Mouse (Mus musculus) heart, postnatal 0 days (tissue): ENCODE data around the gene Tekt3. TPM values are rescaled to one million over a fixed set of nuclear protein-coding genes. Genes with fewer than 3 reads are reported as not detected.

ENCODE experiments used
- ATAC-seq: fragments of 200-750 bp; cut with Nextera tagmentation; 2 replicates; pipeline ENCODE4 v1.8.0; 2017; ENCODE audit warnings: low read depth, moderate number of reproducible peaks, moderate library complexity; ENCODE audit not compliant: insufficient read depth
- DNase-seq: peaks from one replicate; pipeline ENCODE4 v3.0.0-alpha.2; 2016; ENCODE audit warnings: low spot score
- H3K27ac ChIP-seq: fragments of 300-500 bp; sonication (generic); 2 replicates; pipeline ENCODE4 v1.5.1; 2014; ENCODE audit warnings: low read depth, mild to moderate bottlenecking
- H3K27me3 ChIP-seq: fragments of 300-500 bp; sonication (generic); 2 replicates; pipeline ENCODE4 v1.6.1; 2014; ENCODE audit warnings: low read length, mixed read lengths; ENCODE audit not compliant: control insufficient read depth, insufficient read depth
- H3K36me3 ChIP-seq: fragments of 300-500 bp; sonication (generic); replicated peaks from 2 replicates; pipeline ENCODE4 v1.6.1; 2014; ENCODE audit warnings: low read length, mixed read lengths; ENCODE audit not compliant: control insufficient read depth, insufficient read depth
- H3K4me1 ChIP-seq: fragments of 300-500 bp; sonication (generic); 2 replicates; pipeline ENCODE4 v1.6.1; 2014; ENCODE audit warnings: antibody characterized with exemption; ENCODE audit not compliant: control insufficient read depth, insufficient read depth
- H3K4me2 ChIP-seq: fragments of 300-500 bp; sonication (generic); 2 replicates; pipeline ENCODE4 v1.6.1; 2014; ENCODE audit warnings: low read depth, mild to moderate bottlenecking, low read length, moderate library complexity
- H3K4me3 ChIP-seq: fragments of 300-500 bp; sonication (generic); 2 replicates; pipeline ENCODE4 v1.5.1; 2014; ENCODE audit warnings: low read depth, low read length
- H3K9ac ChIP-seq: fragments of 300-500 bp; sonication (generic); replicated peaks from 2 replicates; pipeline ENCODE4 v1.6.1; 2014; ENCODE audit warnings: low read depth, low read length, mixed read lengths
- H3K9me3 ChIP-seq: fragments of 300-500 bp; sonication (generic); replicated peaks from 2 replicates; pipeline ENCODE4 v1.6.1; 2016; ENCODE audit warnings: low read length; ENCODE audit not compliant: control insufficient read depth
- CTCF ChIP-seq: IDR thresholded peaks from 2 replicates; pipeline ENCODE4 v1.5.1; 2016; ENCODE audit warnings: antibody characterized with exemption, control low read depth, low read depth
- EP300 ChIP-seq: IDR thresholded peaks from 2 replicates; pipeline ENCODE4 v1.6.1; 2016; ENCODE audit warnings: antibody characterized with exemption, low read depth
- WGBS: fragments of 180-500 bp; shearing (Covaris S2); extraction: QIAGEN DNeasy Blood & Tissue Kit; methylation state at CpG from one replicate; pipeline ENCODE4 v1.1.7; 2014; 5-methylcytosine and 5-hydroxymethylcytosine counted together
- polyA plus RNA-seq: library from polyadenylated mRNA; unstranded; fragments of >200 nt; fragmentation: Nextera tagmentation; extraction: Ambion mirVana; gene quantifications from 2 replicates; pipeline ENCODE4 v1.2.1, GENCODE M21; 2015
- total RNA-seq: library from RNA; depleted of rRNA; stranded (reverse); fragments of >200 nt; gene quantifications from 2 replicates; pipeline ENCODE4 v1.2.3, GENCODE M21; 2014; ENCODE audit warnings: low replicate concordance

Tekt3 gene
- total and polyA plus RNA-seq, 2 experiments from 2014 or later, result not detected

DNA sequence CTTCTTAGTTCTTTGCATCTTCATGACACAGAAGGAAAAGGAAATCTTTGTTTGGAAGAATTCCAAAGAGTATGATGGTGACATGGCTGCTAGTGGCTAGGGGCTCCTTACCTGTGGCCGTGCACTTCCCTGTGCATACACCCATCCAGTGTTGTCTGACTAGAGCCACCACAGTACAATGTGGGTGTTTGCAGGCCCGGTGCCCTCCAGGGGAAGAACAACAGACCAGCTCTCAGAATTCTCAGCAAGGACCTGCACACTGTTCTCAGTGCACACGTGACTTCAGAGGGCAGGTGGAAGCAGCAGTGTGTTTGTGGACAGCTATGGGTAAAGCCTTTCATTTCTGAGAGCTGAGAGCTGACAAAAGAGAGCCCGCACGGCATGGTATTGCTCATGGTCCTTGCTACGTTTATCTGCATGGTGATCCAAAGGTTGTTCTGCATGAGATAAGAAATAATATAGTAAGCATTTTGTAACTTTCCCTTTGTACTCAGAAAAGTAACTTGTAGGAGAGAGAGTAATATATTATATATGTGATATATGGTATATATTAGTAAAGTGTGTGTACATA, 11.0 kb upstream of the Tekt3 start:
- DNase-seq (no peak), ATAC-seq (no peak)
- 91% methylated on average over 6 of the region's 6 CpGs for WGBS
- no peak overlapping the region for H3K9ac ChIP-seq
- H3K4me2 ChIP-seq, result no peak overlapping the region
- TF ChIP-seq CTCF, result no peak
- no peak for TF ChIP-seq EP300
- no peaks in the 10 kb centered on the region for H3K4me1 ChIP-seq
- H3K27me3 ChIP-seq, result no peaks in the 10 kb centered on the region
- H3K4me3 ChIP-seq, result no peak overlapping the region
- no peak overlapping the region for H3K27ac ChIP-seq
- no peaks in the 10 kb centered on the region for H3K9me3 ChIP-seq
- no peaks in the 10 kb centered on the region for H3K36me3 ChIP-seq

DNA sequence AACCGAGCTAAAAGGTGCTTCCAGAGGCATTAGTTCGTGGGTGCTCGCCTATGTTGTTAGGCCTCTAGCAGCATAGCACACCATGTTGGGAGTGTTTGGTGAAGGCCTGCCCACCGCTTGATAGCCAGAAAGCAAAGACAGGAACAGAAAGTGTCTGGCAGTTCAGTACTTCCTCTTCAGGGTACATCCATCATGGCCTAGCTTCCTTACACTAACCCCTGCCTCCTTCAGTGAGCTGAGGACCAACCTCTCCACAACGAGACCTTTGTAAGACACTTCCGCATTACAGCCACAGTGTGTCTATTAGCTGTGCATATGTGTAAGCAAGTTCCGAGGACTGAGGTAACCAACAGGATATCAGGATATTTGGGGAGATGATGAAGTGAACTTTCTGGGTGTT, 10.4 kb upstream of the Tekt3 start:
- Histone ChIP-seq H3K4me3 (no peak overlapping the region), H3K9me3 (no peaks in the 10 kb centered on the region), H3K27ac (no peak overlapping the region), H3K36me3 (no peaks in the 10 kb centered on the region), H3K4me1 (no peaks in the 10 kb centered on the region), H3K4me2 (no peak overlapping the region), H3K27me3 (no peaks in the 10 kb centered on the region), H3K9ac (no peak overlapping the region)
- no peak for DNase-seq
- no peak for ATAC-seq
- TF ChIP-seq EP300 (no peak), CTCF (no peak)
- WGBS, result 76% methylated on average over 7 of the region's 7 CpGs

DNA sequence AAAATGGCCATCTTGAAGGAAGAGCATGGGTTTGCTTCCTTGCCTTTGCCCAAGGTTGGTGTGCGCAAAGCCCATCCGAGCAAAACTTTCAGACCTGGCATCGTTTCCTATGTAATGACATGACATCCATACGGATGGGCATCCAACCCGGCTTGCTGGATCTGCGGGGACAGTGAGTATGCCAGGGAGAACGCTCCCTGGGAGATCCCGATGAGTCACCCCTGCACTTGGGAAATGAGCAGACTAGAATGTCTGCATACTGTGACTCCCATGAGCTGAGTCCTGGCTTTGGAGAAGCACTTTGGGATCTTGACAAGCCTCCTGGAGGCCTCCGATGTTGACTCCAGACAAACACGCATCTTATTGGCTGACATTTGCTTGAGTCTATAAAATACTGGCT, 9.5 kb upstream of the Tekt3 start:
- WGBS, result 89% methylated on average over 10 of the region's 10 CpGs
- TF ChIP-seq CTCF, result no peak
- TF ChIP-seq EP300, result no peak

DNA sequence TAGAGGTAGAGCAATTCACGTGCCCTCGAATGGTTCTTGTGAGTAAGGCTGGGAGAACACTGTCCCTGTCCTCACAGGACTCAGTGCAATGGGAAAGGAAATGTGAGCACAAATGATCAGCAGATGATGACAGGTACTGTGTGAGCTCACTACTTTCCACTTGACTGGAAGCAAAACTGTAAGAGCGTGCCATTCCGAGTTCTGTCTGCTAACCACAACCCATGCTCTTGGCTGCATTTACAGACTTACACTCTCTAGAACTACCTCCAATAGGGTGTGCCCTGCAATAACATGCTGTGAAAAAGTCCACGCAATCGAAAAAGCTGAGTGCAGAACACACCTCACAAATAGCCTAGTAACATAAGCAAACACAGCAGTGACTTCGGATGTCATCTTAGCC, 5.9 kb upstream of the Tekt3 start:
- H3K9ac ChIP-seq, result no peak overlapping the region
- H3K4me2 ChIP-seq, result no peak overlapping the region
- no peak overlapping the region for H3K4me3 ChIP-seq
- no peaks in the 10 kb centered on the region for H3K9me3 ChIP-seq
- WGBS, result 73% methylated on average over 7 of the region's 7 CpGs
- no peaks in the 10 kb centered on the region for H3K27me3 ChIP-seq
- DNase-seq (no peak), ATAC-seq (no peak)
- H3K36me3 ChIP-seq, result no peaks in the 10 kb centered on the region
- no peak overlapping the region for H3K27ac ChIP-seq
- H3K4me1 ChIP-seq, result no peaks in the 10 kb centered on the region
- no peak for TF ChIP-seq EP300
- TF ChIP-seq CTCF, result no peak

More for the DNA sequence above, 9.5 kb upstream of the Tekt3 start:
- no peak overlapping the region for H3K4me3 ChIP-seq
- no peak overlapping the region for H3K27ac ChIP-seq
- no peak overlapping the region for H3K9ac ChIP-seq
- no peak for DNase-seq
- no peak for ATAC-seq
- no peak overlapping the region for H3K4me2 ChIP-seq
- H3K4me1 ChIP-seq, result no peaks in the 10 kb centered on the region
- H3K9me3 ChIP-seq, result no peaks in the 10 kb centered on the region
- H3K27me3 ChIP-seq, result no peaks in the 10 kb centered on the region
- H3K36me3 ChIP-seq, result no peaks in the 10 kb centered on the region

- TF ChIP-seq EP300, result no peak
- TF ChIP-seq CTCF, result no peak
- DNase-seq (no peak), ATAC-seq (no peak)
- no peak overlapping the region for H3K4me2 ChIP-seq
- 0 out of 2 replicates have a peak, but pooled peaks cover 7% of the 10 kb centered on the region for H3K27me3 ChIP-seq
- no peak overlapping the region for H3K4me3 ChIP-seq
- no peak overlapping the region for H3K9ac ChIP-seq
- H3K36me3 ChIP-seq, result no peaks in the 10 kb centered on the region
- WGBS, result 62% methylated on average over 5 of the region's 5 CpGs
- no peaks in the 10 kb centered on the region; the same call in 1 of the 2 replicates for H3K4me1 ChIP-seq
- no peaks in the 10 kb centered on the region for H3K9me3 ChIP-seq
- no peak overlapping the region for H3K27ac ChIP-seq
Observed at GRCm38 (mm10) chr11:63058375-63058952, 3.0 kb upstream of the Tekt3 start.

GRCm38 (mm10) chr11:63059911-63060310, 1.5 kb upstream of the Tekt3 start:
- H3K4me3 ChIP-seq, result no peak overlapping the region
- no peak overlapping the region for H3K27ac ChIP-seq
- H3K4me2 ChIP-seq, result no peak overlapping the region
- no peak for ATAC-seq
- H3K27me3 ChIP-seq, result 0 out of 2 replicates have a peak, but pooled peaks cover 7% of the 10 kb centered on the region
- 79% methylated on average over 1 of the region's 1 CpGs for WGBS
- no peak overlapping the region for H3K9ac ChIP-seq
- no peak for DNase-seq
- no peaks in the 10 kb centered on the region for H3K36me3 ChIP-seq
- no peaks in the 10 kb centered on the region for H3K9me3 ChIP-seq
- no peak for TF ChIP-seq EP300
- no peak for TF ChIP-seq CTCF
- H3K4me1 ChIP-seq, result no peaks in the 10 kb centered on the region; the same call in 1 of the 2 replicates
